Mouse (Mus musculus) cerebellum, postnatal 10 days (tissue): Measurements from ENCODE around the gene Slc17a9.
"Not testable (repeated sequence)": the region's sequence is repeated elsewhere in the genome, so short reads cannot be mapped to it uniquely, and the experiment has no call there.

Experiments
- DNase-seq, 2 experiments: peaks; one replicate each; pipeline ENCODE4 v3.0.0; 2021; ENCODE audit warnings: mixed read lengths in 2 of 2

Gene Slc17a9

GRCm38 (mm10) chr2:180710276-180711155 is 14.5 kb upstream of the Slc17a9 start:
- DNase-seq = no peak

- no peak for DNase-seq
These were observed 13.5 kb upstream of the Slc17a9 start for GRCm38 (mm10) chr2:180711527-180711926.

GRCm38 (mm10) chr2:180712037-180712689 is 12.9 kb upstream of the Slc17a9 start:
- DNase-seq = no peak

DNA sequence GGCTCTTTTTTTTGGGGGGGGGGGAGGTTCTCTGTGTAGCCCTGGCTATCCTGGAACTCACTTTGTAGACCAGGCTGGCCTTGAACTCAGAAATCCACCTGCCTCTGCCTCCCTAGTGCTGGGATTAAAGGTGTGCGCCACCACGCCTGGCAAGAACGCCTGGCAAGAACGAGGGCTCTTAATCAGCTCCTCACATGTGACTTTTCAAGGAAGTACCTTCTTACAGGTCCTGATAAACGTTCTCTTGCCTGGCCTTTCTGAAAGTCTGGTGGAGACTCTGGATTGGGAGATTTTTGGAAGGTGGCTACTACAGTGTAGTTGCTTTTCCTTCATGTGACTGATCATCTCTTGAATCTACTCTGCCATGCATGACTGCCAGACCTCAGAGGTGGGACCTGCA is 2.3 kb upstream of the Slc17a9 start:
- DNase-seq = not testable (repeated sequence)

DNA sequence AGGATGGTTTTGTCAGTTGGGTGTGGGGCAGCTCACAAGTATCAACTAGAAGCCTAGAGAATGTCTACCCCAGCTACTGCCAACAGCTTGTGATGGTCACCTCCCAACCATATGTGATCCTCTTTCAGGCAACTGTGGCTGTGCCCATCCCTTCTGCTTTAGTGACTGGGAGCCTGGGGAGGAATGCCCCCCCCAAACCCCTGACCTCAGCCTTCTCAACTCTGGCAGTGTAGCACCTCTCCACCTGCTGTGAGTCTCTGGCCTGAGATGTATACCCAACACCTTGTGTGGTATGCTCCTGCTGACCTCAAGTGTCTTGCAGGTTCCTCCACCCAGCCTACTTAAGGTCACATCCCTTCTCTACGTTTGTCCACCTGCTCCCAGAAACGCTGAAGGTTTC is 1.2 kb upstream of the Slc17a9 start:
- DNase-seq = no peak

DNA sequence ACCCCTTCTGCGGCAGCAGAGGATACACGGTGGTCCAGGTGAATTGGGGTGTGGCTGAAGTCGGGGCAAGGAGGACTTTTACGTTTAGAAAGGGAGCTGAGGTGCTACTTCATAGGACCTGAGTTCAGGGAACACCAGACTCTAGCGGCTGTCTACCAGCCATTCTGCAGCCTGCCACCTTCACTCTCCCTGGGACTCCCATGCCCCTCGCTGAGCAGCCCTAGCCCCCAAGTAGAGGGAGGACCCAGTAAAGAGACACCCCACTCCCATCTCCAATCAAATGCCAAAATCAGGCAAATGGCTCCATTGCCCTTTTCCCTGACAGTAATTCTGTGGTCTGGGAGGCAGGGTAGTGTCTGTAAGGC is 333 bp downstream of the Slc17a9 start:
- DNase-seq = no peak

GRCm38 (mm10) chr2:180725856-180726629 is 980 bp downstream of the Slc17a9 start:
- DNase-seq = no peak

DNA sequence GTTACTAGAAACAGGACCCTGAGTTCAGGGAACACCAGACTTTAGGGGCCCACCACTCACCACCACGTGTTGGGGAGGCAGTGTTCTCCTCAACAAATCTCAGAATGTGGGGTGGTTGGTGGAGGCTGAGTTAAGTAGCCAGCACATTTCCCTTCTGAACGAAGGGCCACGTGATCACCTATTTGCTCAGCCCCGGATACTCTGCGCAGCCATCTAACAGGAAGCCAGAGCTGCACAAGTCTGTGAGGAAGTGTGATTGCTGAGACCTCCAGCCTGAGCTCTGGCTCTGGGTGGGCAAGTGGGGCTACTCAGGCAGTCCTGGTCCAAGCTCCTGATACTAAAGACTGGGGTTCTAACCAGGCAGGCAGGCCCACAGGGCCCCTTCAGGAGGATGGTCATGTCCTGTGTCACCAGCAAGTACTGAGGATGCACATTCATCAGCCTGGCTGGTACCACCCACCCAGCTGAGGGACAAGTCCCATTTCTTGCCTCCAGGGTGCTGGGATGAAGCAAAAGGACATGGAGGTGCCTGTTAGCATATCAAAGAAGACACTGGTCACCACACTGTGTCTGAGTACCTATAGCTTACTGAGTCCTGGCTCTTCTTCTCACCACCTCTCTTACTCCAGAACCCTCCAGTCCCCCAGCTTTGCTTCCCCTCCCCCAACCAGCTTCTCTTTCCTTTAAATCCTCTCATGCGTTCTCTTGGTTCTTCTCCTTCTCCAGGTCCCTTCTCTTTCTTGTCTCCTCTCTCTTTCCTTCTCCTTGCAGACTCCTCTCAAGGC is 1.8 kb downstream of the Slc17a9 start:
- DNase-seq = no peak

- no peak for DNase-seq
These were observed 2.6 kb downstream of the Slc17a9 start for GRCm38 (mm10) chr2:180727613-180728021.

DNA sequence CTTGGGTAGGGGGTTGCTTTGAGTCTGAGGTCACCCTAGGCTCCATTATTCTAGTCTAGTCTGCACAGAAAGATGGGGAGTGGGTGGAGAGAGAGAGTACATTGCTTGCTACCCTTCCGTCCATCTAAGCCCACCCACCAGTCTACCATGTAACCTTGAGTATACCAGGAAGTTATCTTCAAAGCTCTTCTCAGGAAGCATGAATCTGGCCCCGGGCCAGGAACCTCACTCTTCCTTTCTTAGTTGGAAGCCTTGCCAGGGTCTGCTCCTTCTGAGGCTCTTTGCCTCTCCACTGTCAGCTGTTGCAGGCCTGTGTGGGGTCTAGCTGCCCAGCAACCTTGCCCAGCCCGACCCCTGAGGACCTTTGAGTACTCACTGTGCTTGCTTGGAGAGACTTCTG is 6.0 kb downstream of the Slc17a9 start:
- no peak for DNase-seq

DNA sequence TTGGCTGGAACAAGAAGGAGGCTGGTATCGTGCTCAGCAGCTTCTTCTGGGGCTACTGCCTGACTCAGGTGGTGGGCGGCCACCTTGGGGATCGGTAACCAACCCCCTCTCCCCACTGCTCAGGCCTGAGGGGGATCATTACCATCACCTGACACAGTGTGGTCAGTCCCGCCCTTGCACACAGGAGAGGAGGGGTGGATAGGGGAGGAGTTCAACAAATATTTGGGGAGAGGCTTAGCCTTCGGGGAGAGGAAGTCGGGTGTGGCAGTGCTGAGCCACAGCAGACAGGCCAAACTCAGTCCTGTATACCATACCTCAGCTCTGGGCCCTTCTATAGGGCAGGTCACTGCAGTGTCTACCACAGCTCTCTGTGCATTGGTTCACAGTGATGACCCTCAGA is 6.9 kb downstream of the Slc17a9 start:
- no peak for DNase-seq

GRCm38 (mm10) chr2:180735232-180735631 is 10.2 kb downstream of the Slc17a9 start:
- no peak for DNase-seq

DNA sequence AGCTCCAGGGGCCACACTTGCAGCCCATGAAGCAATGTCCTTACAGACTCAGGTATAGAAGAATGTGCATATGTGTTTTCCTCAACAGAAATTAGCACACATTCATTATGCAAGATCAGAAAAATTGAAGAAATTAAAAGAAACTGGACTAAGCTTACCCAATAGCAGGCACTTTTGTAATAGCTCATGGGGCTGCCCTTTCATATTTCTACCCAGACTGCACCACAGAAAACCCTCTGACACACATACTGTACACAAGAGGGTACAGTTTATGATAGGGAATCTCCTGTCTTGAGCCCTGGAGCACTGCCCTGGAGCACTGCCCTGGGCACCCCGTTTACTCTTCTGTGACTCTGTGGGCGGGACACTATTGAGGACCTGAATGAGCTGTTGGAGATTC is 12.9 kb downstream of the Slc17a9 start:
- no peak for DNase-seq

DNA sequence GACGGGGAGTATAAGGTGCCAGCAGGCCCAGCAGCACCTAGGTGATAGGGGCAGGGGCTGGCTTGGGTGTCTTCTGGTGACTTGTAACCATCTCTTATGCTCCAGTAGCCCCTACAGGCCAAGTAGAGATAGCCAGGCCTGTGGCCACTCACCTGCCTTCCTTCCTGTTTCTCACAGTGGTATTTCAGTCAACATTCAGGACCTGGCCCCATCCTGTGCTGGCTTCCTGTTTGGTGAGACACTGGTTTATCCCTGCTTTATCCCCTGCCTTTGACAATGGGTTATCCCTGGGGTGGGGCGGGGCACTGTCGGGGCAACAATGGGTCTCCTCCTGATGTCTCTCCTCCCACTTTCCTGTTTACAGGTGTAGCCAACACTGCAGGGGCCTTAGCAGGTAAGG is 15.3 kb downstream of the Slc17a9 start:
- no peak for DNase-seq

DNA sequence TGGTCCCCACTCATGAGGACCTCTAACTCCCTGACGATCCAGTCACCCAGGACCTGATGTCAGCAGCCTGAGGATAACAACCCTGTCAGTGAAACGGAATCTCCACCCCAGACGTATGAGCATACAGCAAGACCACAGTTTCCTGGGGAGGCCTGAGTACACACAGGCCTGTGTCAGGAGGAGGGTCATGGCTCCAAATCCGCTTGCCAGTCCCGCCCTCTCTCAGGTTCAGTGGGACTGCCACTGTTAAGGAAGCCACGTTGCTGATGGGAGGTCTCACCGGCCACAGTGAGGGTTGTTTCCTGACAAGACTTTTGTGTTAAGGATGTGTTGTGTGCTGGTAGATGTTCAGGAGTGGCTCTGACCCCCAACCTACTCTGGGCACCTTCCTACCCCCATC is 16.4 kb downstream of the Slc17a9 start:
- no peak for DNase-seq

- DNase-seq = no peak
These were observed 17.8 kb downstream of the Slc17a9 start for GRCm38 (mm10) chr2:180742820-180743219.

- no peak for DNase-seq
These were observed 18.3 kb downstream of the Slc17a9 start for GRCm38 (mm10) chr2:180743321-180743720.

DNA sequence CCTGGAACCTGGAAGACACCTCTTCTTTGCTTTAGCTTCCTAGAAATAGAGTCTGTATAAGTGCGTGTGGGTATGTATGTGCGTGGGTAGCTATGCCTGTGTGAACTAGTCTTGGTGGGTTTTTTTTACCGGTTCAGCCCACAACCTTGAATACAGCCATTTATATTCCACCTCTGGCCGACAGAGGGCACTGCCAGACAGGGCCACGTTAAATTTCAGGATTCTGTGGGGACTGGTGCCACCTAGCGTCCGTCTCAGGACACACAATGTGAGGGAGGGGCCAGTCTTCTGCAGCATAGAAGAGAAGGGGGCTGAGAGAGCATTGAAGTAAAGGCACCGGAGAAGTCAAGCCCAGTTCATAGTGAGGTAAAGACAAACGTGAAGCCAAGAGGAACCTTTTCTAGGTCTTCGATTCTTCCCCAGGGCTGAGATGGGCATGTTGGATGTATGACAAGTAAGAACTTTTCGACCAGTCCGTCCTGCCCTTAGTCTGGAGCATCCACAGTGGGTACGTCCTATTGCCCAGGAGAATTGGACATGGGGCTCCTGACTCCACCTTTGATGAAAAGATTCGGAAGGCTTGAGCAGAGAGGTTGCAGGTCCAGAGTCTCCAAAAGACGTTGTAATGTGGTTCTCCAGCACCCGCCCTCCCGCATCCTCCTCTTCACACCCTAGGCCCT is 20.3 kb downstream of the Slc17a9 start:
- peak; percentile 94 to 96 for DNase-seq

DNA sequence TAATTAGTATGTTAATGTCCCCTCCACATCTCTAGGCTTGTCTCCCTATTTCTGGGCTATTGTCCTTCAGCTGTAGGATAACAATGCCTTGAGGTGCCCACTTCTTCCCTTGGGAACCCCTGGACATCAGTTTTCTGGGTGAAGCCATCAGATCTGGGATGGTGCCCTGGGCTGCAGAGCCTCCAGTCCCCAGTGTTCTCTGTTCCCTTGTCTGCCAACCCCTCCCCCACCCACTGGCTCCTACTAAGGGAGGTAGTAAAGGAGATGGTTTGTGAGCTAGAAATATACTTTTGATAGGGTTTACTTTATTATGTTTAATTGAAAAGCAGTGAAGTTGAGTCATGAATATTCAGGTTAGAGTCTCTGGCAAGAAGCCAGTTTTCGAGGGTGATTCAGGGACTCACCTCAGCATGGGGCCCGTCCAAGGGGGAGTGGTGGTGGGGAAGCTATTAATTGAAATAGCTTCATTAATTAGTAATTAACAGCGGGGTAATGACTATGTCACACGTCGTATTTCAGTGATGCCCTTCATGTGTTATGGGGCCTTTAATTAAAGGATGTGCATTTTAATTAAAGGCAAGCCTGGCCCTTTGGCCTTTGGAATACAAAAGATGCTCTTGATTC is 21.6 kb downstream of the Slc17a9 start:
- DNase-seq = peak; percentile 43 to 52

DNA sequence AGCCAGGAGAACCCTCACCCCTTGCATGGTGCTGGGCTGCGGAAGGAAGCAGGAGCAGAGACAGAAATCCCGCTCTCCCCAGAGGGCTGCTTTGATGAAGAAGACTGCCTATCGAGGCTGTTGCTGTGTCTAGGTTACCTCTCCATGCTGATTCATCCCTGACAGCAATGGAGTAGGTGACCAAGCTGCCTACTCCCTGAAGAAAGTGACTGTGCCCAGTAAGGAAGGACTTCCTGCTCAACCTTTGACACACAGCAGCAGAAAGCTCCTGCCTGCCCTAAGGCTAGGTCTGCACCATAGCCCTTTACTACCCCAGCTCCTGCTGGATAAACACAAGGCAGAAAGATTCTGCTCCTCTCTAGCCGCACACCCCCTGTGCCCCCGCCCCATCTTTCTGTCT is 23.8 kb downstream of the Slc17a9 start:
- DNase-seq = no peak

GRCm38 (mm10) chr2:180754976-180755688 is 30.1 kb downstream of the Slc17a9 start:
- no peak for DNase-seq
